Mouse (Mus musculus): Measurements from ENCODE around the gene Tgfb1i1. TPM values are rescaled to one million over a fixed set of nuclear protein-coding genes. Genes with fewer than 3 reads are reported as not detected.
A peak's percentile ranks its signal among the peaks of the same experiment; 100 is the strongest.

The Tgfb1i1 gene
- total RNA-seq, 2 experiments from 2014 or later, result 12.1 to 13.9 TPM

DNA sequence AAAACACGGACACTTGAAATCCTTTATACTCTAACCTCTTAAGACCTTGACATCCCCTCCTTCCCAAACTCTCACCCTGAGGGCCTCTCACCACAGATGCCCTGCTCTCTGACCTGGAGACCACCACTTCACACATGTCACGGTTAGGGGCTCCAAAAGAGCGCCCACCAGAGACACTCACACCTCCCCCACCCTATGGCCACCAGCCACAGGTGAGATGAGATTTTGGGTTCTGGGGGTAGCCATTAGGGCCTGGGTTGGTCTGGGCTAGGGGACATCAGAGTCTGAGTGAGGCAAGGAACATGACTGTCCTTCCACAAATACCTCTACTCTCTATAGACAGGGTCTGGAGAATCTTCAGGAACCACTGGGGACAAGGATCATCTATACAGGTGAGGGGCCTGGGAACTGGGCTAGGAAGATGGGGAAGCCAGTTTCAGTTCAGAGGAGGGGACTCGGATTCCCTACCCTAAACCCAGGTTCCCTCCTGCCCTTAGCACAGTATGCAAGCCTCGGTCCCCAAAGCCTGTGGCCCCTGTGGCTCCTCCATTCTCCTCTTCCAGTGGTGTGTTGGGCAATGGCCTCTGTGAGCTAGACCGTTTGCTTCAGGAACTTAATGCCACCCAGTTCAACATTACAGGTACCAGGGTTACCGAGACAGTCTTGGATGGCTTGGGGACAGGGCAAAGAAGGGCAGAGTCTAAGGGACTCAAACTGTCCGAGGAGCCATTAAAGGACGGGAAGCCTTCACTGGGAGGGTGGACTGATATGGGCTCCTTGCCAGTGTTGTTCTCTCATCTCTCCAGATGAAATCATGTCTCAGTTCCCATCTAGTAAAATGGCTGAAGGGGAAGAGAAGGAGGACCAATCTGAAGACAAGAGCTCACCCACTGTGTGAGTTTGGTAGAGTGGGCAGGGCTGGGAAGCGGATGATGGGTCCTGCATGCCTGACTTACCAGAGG is 1.8 kb downstream of the Tgfb1i1 start:
- DNase-seq (ENCODE audit: low spot score in 2 of 2), result no peak
- Histone ChIP-seq H3K27ac (no peak overlapping the region), H3K4me3 (peak overlapping the region; percentile 8; the same call in 1 of the 2 replicates)
- TF ChIP-seq CTCF (conservative IDR thresholded peaks at IDR 0.05), result no peak

DNA sequence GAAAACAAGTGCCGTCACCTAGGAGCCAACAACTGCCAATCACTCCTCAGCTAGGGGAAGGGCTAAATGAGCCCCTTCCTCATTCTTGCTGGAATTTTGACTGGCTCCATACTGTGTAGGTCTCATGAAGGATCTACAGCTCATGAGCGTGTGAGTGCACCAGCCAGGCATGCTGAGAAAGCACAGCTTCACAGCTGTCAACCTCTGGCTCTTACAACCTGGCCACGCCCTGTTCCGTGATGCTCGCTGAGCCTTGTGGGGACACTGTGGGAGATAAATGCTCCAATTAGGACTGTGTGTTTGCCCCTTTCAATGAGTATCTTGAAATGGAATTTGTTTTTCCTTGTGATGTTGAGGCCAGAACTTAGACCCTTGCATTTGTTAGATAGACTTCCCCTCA is 3.4 kb downstream of the Tgfb1i1 start:
- Histone ChIP-seq H3K4me3 (no peak overlapping the region), H3K27ac (no peak overlapping the region)
- DNase-seq (ENCODE audit: low spot score in 2 of 2), result no peak
- no peak for TF ChIP-seq CTCF (conservative IDR thresholded peaks at IDR 0.05)

DNA sequence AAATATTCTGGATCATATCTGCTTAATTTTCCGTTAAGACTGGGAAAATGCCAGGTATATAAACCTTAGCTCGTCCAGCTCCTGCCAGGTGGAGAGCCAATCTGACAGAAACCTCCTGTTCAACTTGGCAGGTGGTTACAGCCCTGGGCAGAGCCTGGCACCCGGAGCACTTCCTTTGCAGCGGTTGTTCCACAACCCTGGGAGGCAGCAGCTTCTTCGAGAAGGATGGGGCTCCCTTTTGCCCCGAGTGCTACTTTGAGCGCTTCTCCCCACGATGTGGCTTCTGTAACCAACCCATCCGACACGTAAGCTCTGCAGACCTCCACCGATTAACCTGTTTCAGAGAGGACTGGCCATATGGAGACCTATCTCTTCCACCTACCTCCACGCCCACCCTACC is 5.3 kb downstream of the Tgfb1i1 start:
- no peak for DNase-seq (ENCODE audit: low spot score in 2 of 2)
- Histone ChIP-seq H3K27ac (no peak overlapping the region), H3K4me3 (no peak overlapping the region)
- no peak for TF ChIP-seq CTCF (conservative IDR thresholded peaks at IDR 0.05)

DNA sequence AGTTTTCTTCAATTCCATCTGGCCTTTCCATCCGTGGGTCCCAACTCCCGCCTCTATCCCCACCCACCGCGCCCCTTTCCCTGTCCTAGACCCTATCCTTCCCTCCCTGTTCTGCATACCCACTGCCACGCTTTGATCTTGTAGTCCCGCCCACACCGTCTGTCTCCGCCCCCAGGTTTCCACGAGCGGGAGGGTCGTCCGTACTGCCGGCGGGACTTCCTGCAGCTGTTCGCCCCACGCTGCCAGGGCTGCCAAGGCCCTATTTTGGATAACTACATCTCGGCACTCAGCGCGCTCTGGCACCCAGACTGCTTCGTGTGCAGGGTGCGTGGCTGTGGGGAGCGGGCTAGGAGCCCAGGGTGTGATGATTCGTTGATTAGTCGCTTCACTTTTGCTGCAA is 6.0 kb downstream of the Tgfb1i1 start:
- TF ChIP-seq CTCF (conservative IDR thresholded peaks at IDR 0.05), result no peak
- H3K27ac ChIP-seq, result no peak overlapping the region

DNA sequence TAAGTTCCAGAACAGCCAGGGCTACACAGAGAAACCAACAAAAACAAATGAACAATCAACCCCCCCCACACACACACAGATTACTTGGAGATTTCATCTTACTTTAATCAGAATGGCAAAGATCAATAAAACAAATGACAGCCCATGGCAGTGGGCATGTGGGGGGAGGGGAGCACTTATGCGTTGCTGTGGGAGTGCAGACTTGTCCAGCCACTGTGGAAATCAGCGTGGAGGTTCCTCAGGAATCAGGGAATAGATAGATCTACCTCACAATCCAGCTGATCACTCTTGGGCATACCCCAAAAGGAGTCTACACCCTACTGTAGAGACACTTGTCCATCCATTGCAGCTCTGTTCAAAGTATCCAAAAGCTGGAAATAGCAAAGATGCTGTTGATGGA is 8.4 kb downstream of the Tgfb1i1 start:
- TF ChIP-seq CTCF (conservative IDR thresholded peaks at IDR 0.05), result no peak
- no peak overlapping the region for H3K4me3 ChIP-seq
- no peak for DNase-seq (ENCODE audit: low spot score in 2 of 2)
- no peak overlapping the region for H3K27ac ChIP-seq

More for the DNA sequence above, 6.0 kb downstream of the Tgfb1i1 start:
- H3K4me3 ChIP-seq, result peak overlapping the region; percentile 26; the same call in 1 of the 2 replicates
- DNase-seq (ENCODE audit: low spot score in 2 of 2), result peak; percentile 79 to 81

DNA sequence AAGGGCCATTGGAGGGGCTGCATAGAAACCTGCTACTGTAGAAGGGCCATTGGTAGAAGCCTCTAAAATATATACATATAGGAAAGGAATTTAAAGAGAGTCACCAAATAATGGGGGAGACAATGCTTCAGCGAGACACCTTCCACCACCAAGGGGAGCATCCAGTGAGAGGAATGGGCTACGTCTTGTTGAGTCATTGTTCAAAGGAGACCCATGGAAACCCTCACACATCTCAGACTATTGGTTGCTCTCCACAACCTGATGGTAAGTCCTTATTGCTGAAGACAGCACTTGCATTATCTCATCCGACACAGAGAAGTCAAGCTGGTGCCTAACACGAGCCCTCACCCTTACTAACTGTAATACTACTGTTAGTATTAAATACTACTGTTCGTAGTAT is 9.1 kb downstream of the Tgfb1i1 start:
- no peak for DNase-seq (ENCODE audit: low spot score in 2 of 2)
- no peak overlapping the region for H3K27ac ChIP-seq
- no peak overlapping the region for H3K4me3 ChIP-seq
- no peak for TF ChIP-seq CTCF (conservative IDR thresholded peaks at IDR 0.05)

DNA sequence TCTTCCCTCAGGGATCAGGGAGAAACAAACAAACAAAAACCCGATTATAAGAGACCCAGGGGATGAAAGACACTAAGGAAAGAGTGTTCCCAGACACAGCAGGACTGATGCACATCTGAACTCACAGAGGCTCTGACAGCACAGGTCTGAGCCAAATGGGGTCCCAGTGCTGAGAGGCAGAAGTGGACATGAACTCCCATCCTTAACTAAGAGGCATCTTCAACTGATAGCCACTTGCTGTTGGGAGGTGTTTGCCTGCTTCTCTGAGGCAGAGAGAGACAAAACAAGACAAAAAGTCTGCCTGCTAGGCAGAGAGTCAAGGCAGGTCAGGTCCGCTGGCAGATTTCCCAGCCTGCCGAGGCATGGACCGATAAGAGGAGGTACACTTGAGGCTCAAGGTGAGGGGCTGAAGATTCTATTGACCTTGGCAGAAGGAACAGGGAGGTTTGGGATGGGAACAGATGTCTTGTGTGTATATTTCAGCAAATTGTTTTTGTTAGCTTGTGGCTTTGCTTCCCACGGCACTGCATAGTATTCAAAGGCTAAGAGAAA is 10.2 kb downstream of the Tgfb1i1 start:
- no peak for TF ChIP-seq CTCF (conservative IDR thresholded peaks at IDR 0.05)

DNA sequence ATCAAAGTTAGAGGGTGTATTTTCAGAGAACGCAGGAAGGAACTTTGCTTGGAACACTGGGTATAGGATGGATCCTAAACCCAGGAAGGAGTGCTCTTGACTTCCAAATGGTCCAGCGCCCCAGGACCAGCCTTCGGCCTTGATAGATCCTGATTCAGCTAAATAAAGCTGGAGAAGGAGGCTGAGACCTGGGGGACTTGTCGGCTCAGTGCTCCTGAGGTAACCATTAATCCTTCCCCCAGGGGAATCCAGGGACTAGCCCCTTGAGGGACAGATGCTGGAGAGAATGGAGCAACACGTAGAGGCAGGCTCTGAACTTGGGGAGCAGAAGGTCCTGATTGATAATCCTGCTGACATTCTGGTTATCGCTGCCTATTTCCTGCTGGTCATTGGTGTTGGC is 18.8 kb downstream of the Tgfb1i1 start, which contains the start of gene Slc5a2:
Gene Slc5a2, plus strand, starts transcription at position 247 of the 400 bp plus-strand sequence.
- TF ChIP-seq CTCF (conservative IDR thresholded peaks at IDR 0.05), result no peak
- Histone ChIP-seq H3K27ac (no peak within 1 kb of the TSS), H3K4me3 (no peak within 1 kb of the TSS)
- DNase-seq (ENCODE audit: low spot score in 2 of 2), result no peak

More for the DNA sequence above, 10.2 kb downstream of the Tgfb1i1 start:
- no peak overlapping the region for H3K27ac ChIP-seq
- DNase-seq (ENCODE audit: low spot score in 2 of 2), result no peak
- no peak overlapping the region for H3K4me3 ChIP-seq

DNA sequence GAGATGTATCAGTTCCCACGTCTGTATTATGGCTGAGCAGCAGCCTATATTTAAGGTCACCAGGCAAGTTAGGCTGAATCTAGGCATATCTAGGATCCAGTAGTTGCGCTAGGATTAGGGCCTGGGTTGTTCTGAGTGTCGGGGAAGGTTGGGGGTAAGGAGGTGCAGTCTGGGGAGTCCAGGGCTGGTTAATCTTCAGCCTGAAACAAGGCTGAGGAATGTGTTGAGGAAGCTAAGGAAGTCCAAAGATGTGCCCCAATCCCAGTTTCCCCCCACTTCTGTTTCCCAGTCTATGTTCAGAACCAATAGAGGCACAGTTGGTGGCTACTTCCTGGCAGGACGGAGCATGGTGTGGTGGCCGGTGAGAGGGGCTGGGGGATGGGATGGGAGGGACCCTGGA is 19.4 kb downstream of the Tgfb1i1 start:
- no peak for DNase-seq (ENCODE audit: low spot score in 2 of 2)
- H3K27ac ChIP-seq, result no peak overlapping the region
- no peak overlapping the region for H3K4me3 ChIP-seq
- TF ChIP-seq CTCF (conservative IDR thresholded peaks at IDR 0.05), result no peak

DNA sequence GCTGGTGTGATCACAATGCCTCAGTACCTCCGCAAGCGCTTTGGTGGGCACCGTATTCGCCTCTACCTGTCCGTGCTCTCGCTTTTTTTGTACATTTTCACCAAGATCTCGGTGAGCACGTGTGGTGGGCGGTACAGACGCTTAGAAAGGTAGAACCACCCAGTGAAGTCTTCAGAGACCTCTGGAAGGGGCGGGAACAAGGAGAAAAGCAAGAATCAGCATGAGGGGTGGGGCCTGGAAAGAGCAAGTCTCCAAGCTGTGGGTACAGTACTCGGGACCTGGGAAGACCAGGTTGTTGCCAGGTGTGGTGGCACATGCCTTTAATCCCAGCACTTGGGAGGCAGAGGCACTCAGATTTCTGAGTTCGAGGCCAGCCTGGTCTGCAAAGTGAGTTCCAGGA is 20.8 kb downstream of the Tgfb1i1 start:
- DNase-seq (ENCODE audit: low spot score in 2 of 2), result no peak
- H3K27ac ChIP-seq, result no peak overlapping the region
- no peak for TF ChIP-seq CTCF (conservative IDR thresholded peaks at IDR 0.05)
- no peak overlapping the region for H3K4me3 ChIP-seq

DNA sequence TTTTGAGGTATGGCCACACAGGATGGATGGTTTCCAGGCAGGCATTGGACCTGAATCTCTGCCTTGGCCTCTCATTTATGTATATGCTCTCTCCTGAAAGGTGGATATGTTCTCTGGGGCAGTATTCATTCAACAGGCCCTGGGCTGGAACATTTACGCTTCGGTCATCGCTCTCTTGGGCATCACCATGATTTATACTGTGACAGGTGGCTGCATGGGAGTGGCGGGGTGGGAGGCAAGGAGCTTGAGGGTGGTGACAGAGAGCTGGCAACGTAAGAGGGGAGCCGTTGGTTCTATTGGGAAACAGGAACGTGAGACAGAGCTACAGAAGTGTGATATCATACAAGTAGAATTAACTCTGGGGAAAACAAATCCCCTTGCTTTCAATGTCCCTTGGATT is 21.2 kb downstream of the Tgfb1i1 start:
- H3K27ac ChIP-seq, result no peak overlapping the region
- H3K4me3 ChIP-seq, result no peak overlapping the region
- no peak for DNase-seq (ENCODE audit: low spot score in 2 of 2)
- TF ChIP-seq CTCF (conservative IDR thresholded peaks at IDR 0.05), result no peak

DNA sequence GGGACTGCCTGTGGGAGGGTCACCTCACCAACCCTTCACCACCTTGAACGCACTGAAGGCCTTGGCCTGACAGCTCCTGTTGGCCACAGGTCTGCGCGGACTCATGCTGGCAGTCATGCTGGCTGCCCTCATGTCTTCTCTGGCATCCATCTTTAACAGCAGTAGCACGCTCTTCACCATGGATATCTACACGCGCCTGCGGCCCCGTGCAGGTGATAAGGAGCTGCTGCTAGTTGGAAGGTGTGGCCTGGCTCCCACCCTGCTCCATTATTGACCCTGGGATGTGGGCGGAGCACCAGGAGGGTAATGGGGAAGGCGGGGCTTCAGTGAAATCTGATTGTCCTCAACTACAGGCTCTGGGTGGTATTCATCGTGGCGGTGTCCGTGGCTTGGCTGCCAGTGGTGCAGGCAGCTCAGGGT is 23.8 kb downstream of the Tgfb1i1 start:
- H3K27ac ChIP-seq, result no peak overlapping the region
- no peak for DNase-seq (ENCODE audit: low spot score in 2 of 2)
- H3K4me3 ChIP-seq, result no peak overlapping the region
- no peak for TF ChIP-seq CTCF (conservative IDR thresholded peaks at IDR 0.05)

DNA sequence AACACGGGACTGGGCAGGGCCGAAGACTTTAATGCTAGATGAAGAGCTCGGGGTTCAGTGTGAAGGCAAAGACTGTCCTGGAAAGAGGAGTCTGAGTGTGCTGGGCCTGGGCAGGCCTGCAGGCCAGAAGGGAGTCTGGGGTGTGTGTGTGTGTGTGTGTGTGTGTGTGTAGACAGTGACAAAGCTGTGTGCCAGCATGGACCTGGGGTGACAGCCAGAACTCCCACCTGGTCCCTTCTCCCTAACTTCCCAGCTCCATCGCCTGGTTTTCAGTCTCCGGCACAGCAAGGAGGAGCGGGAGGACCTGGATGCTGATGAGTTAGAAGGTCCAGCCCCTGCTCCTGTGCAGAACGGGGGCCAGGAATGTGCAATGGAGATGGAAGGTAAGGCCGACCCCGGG is 24.9 kb downstream of the Tgfb1i1 start:
- H3K4me3 ChIP-seq, result no peak overlapping the region
- no peak for DNase-seq (ENCODE audit: low spot score in 2 of 2)
- TF ChIP-seq CTCF (conservative IDR thresholded peaks at IDR 0.05), result no peak
- no peak overlapping the region for H3K27ac ChIP-seq

DNA sequence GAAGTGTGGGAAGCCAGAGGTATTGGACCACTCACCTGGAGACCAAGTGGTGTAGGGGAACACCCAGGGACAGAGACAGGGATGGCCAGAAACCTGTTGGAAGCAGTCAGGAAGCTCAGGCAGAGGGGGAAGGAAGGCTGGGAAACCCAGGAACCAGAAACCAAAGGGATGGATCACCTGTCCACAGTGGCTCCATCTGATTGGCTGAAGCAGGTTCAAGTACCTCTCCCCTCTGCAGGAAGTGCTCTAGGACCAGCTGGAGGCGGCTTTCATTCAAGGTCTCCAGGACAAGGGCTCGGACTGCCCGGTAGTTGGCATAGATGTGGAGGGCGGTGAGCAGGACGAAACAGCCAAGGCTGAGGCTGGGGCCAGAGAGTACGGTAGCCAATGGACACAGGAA is 29.4 kb downstream of the Tgfb1i1 start:
- Histone ChIP-seq H3K4me3 (no peak overlapping the region), H3K27ac (no peak overlapping the region)
- DNase-seq (ENCODE audit: low spot score in 2 of 2), result no peak
- no peak for TF ChIP-seq CTCF (conservative IDR thresholded peaks at IDR 0.05)
